Mouse (Mus musculus): ENCODE measurements around the gene Grm3.

Grm3 gene

GRCm38 (mm10) chr5:9623095-9623459 is 101.9 kb downstream of the Grm3 start:
- no peak for DNase-seq (ENCODE audit: low read depth, low spot score)

GRCm38 (mm10) chr5:9622264-9623094 is 102.5 kb downstream of the Grm3 start:
- no peak for DNase-seq (ENCODE audit: low read depth, low spot score)

GRCm38 (mm10) chr5:9621417-9622067 is 103.4 kb downstream of the Grm3 start:
- DNase-seq (ENCODE audit: low read depth, low spot score) = no peak

- no peak for DNase-seq (ENCODE audit: low read depth, low spot score)
Observed at GRCm38 (mm10) chr5:9579021-9579420, 145.9 kb downstream of the Grm3 start.

- no peak for DNase-seq (ENCODE audit: low read depth, low spot score)
Observed at GRCm38 (mm10) chr5:9578571-9578970, 146.4 kb downstream of the Grm3 start.

GRCm38 (mm10) chr5:9570946-9571345 is 154.0 kb downstream of the Grm3 start:
- no peak for DNase-seq (ENCODE audit: low read depth, low spot score)

- no peak for DNase-seq (ENCODE audit: low read depth, low spot score)
Observed at GRCm38 (mm10) chr5:9557706-9558105, 167.3 kb downstream of the Grm3 start.

GRCm38 (mm10) chr5:9540822-9541557 is 184.0 kb downstream of the Grm3 start:
- peak; percentile 9 for DNase-seq (ENCODE audit: low read depth, low spot score)

GRCm38 (mm10) chr5:9525507-9525906 is 199.5 kb downstream of the Grm3 start:
- DNase-seq (ENCODE audit: low read depth, low spot score) = no peak

- DNase-seq (ENCODE audit: low read depth, low spot score) = no peak
Observed at GRCm38 (mm10) chr5:9511027-9511426, 213.9 kb downstream of the Grm3 start.

- DNase-seq (ENCODE audit: low read depth, low spot score) = no peak
Observed at GRCm38 (mm10) chr5:9497235-9497634, 227.7 kb downstream of the Grm3 start.

- no peak for DNase-seq (ENCODE audit: low read depth, low spot score)
Observed at GRCm38 (mm10) chr5:9495456-9495855, 229.5 kb downstream of the Grm3 start.

GRCm38 (mm10) chr5:9477587-9477986 is 247.4 kb downstream of the Grm3 start:
- no peak for DNase-seq (ENCODE audit: low read depth, low spot score)

GRCm38 (mm10) chr5:9453298-9453697 is 271.7 kb downstream of the Grm3 start:
- DNase-seq (ENCODE audit: low read depth, low spot score) = no peak

- peak; percentile 61 for DNase-seq (ENCODE audit: low read depth, low spot score)
Observed at GRCm38 (mm10) chr5:9449570-9449969, 275.4 kb downstream of the Grm3 start.

GRCm38 (mm10) chr5:9448931-9449330 is 276.0 kb downstream of the Grm3 start:
- peak; percentile 37 for DNase-seq (ENCODE audit: low read depth, low spot score)

- peak; percentile 31 for DNase-seq (ENCODE audit: low read depth, low spot score)
Observed at GRCm38 (mm10) chr5:9446146-9446545, 278.8 kb downstream of the Grm3 start.

All from 3T3-L1 (cell line).